Mouse (Mus musculus) heart, postnatal 0 days (tissue): Measurements from ENCODE around the gene Amigo1. TPM values are rescaled to one million over a fixed set of nuclear protein-coding genes. Genes with fewer than 3 reads are reported as not detected.

Experiments used
- ATAC-seq: fragments of 200-750 bp; cut with Nextera tagmentation; 2 replicates; pipeline ENCODE4 v1.8.0; 2017; ENCODE audit warnings: low read depth, moderate number of reproducible peaks, moderate library complexity; ENCODE audit not compliant: insufficient read depth
- DNase-seq: peaks from one replicate; pipeline ENCODE4 v3.0.0-alpha.2; 2016; ENCODE audit warnings: low spot score
- H3K27ac ChIP-seq: fragments of 300-500 bp; sonication (generic); 2 replicates; pipeline ENCODE4 v1.5.1; 2014; ENCODE audit warnings: low read depth, mild to moderate bottlenecking
- H3K27me3 ChIP-seq: fragments of 300-500 bp; sonication (generic); 2 replicates; pipeline ENCODE4 v1.6.1; 2014; ENCODE audit warnings: low read length, mixed read lengths; ENCODE audit not compliant: control insufficient read depth, insufficient read depth
- H3K36me3 ChIP-seq: fragments of 300-500 bp; sonication (generic); replicated peaks from 2 replicates; pipeline ENCODE4 v1.6.1; 2014; ENCODE audit warnings: low read length, mixed read lengths; ENCODE audit not compliant: control insufficient read depth, insufficient read depth
- H3K4me1 ChIP-seq: fragments of 300-500 bp; sonication (generic); 2 replicates; pipeline ENCODE4 v1.6.1; 2014; ENCODE audit warnings: antibody characterized with exemption; ENCODE audit not compliant: control insufficient read depth, insufficient read depth
- H3K4me2 ChIP-seq: fragments of 300-500 bp; sonication (generic); 2 replicates; pipeline ENCODE4 v1.6.1; 2014; ENCODE audit warnings: low read depth, mild to moderate bottlenecking, low read length, moderate library complexity
- H3K4me3 ChIP-seq: fragments of 300-500 bp; sonication (generic); 2 replicates; pipeline ENCODE4 v1.5.1; 2014; ENCODE audit warnings: low read depth, low read length
- H3K9ac ChIP-seq: fragments of 300-500 bp; sonication (generic); replicated peaks from 2 replicates; pipeline ENCODE4 v1.6.1; 2014; ENCODE audit warnings: low read depth, low read length, mixed read lengths
- H3K9me3 ChIP-seq: fragments of 300-500 bp; sonication (generic); replicated peaks from 2 replicates; pipeline ENCODE4 v1.6.1; 2016; ENCODE audit warnings: low read length; ENCODE audit not compliant: control insufficient read depth
- CTCF ChIP-seq: IDR thresholded peaks from 2 replicates; pipeline ENCODE4 v1.5.1; 2016; ENCODE audit warnings: antibody characterized with exemption, control low read depth, low read depth
- EP300 ChIP-seq: IDR thresholded peaks from 2 replicates; pipeline ENCODE4 v1.6.1; 2016; ENCODE audit warnings: antibody characterized with exemption, low read depth
- WGBS: fragments of 180-500 bp; shearing (Covaris S2); extraction: QIAGEN DNeasy Blood & Tissue Kit; methylation state at CpG from one replicate; pipeline ENCODE4 v1.1.7; 2014; 5-methylcytosine and 5-hydroxymethylcytosine counted together
- polyA plus RNA-seq: library from polyadenylated mRNA; unstranded; fragments of >200 nt; fragmentation: Nextera tagmentation; extraction: Ambion mirVana; gene quantifications from 2 replicates; pipeline ENCODE4 v1.2.1, GENCODE M21; 2015
- total RNA-seq: library from RNA; depleted of rRNA; stranded (reverse); fragments of >200 nt; gene quantifications from 2 replicates; pipeline ENCODE4 v1.2.3, GENCODE M21; 2014; ENCODE audit warnings: low replicate concordance

Amigo1 gene
- total and polyA plus RNA-seq, 2 experiments from 2014 or later = 3.8 to 11.9 TPM

GRCm38 (mm10) chr3:108203212-108203611 is 17.1 kb downstream of the Amigo1 start:
- ATAC-seq (no peak), DNase-seq (no peak)
- no peaks in the 10 kb centered on the region for H3K9me3 ChIP-seq
- no peaks in the 10 kb centered on the region for H3K27me3 ChIP-seq
- TF ChIP-seq CTCF = no peak
- TF ChIP-seq EP300 = no peak
- no peak overlapping the region for H3K9ac ChIP-seq
- H3K4me3 ChIP-seq = no peak overlapping the region
- 91% methylated on average over 13 of the region's 13 CpGs for WGBS
- no peak overlapping the region for H3K27ac ChIP-seq
- H3K4me2 ChIP-seq = no peak overlapping the region
- peaks cover 35% of the 10 kb centered on the region for H3K36me3 ChIP-seq
- H3K4me1 ChIP-seq = no peaks in the 10 kb centered on the region

GRCm38 (mm10) chr3:108203621-108204325 is 17.6 kb downstream of the Amigo1 start:
- Histone ChIP-seq H3K27ac (no peak overlapping the region), H3K9ac (no peak overlapping the region), H3K9me3 (no peaks in the 10 kb centered on the region), H3K4me1 (no peaks in the 10 kb centered on the region), H3K27me3 (no peaks in the 10 kb centered on the region), H3K4me2 (no peak overlapping the region), H3K4me3 (no peak overlapping the region), H3K36me3 (peaks cover 32% of the 10 kb centered on the region)
- ATAC-seq (no peak), DNase-seq (no peak)
- TF ChIP-seq CTCF = peak; percentile 89
- TF ChIP-seq EP300 = no peak
- 77% methylated on average over 11 of the region's 11 CpGs for WGBS

- Histone ChIP-seq H3K27ac (no peak overlapping the region), H3K36me3 (peaks cover 32% of the 10 kb centered on the region), H3K27me3 (no peaks in the 10 kb centered on the region), H3K4me2 (no peak overlapping the region), H3K4me1 (peaks cover 5% of the 10 kb centered on the region), H3K9me3 (no peaks in the 10 kb centered on the region), H3K4me3 (no peak overlapping the region), H3K9ac (no peak overlapping the region)
- ATAC-seq (no peak), DNase-seq (no peak)
- WGBS = 81% methylated on average over 11 of the region's 11 CpGs
- no peak for TF ChIP-seq CTCF
- no peak for TF ChIP-seq EP300
Measured at GRCm38 (mm10) chr3:108204470-108204869, 18.3 kb downstream of the Amigo1 start.

GRCm38 (mm10) chr3:108205601-108206000 is 19.5 kb downstream of the Amigo1 start:
- no peak overlapping the region for H3K4me3 ChIP-seq
- TF ChIP-seq EP300 (no peak), CTCF (no peak)
- H3K27me3 ChIP-seq = no peaks in the 10 kb centered on the region
- no peak overlapping the region for H3K27ac ChIP-seq
- peaks cover 9% of the 10 kb centered on the region for H3K4me1 ChIP-seq
- ATAC-seq (no peak), DNase-seq (no peak)
- H3K9ac ChIP-seq = no peak overlapping the region
- H3K4me2 ChIP-seq = no peak overlapping the region
- WGBS = 88% methylated on average over 8 of the region's 8 CpGs
- H3K36me3 ChIP-seq = peaks cover 32% of the 10 kb centered on the region
- no peaks in the 10 kb centered on the region for H3K9me3 ChIP-seq

GRCm38 (mm10) chr3:108206731-108207375 is 20.7 kb downstream of the Amigo1 start:
- no peak overlapping the region for H3K4me2 ChIP-seq
- 79% methylated on average over 15 of the region's 15 CpGs for WGBS
- H3K27ac ChIP-seq = no peak overlapping the region
- H3K9ac ChIP-seq = no peak overlapping the region
- no peak for TF ChIP-seq EP300
- no peak for TF ChIP-seq CTCF
- peaks cover 13% of the 10 kb centered on the region for H3K4me1 ChIP-seq
- no peak for DNase-seq
- H3K4me3 ChIP-seq = no peak overlapping the region
- no peak for ATAC-seq
- H3K36me3 ChIP-seq = peaks cover 32% of the 10 kb centered on the region
- no peaks in the 10 kb centered on the region for H3K27me3 ChIP-seq
- no peaks in the 10 kb centered on the region for H3K9me3 ChIP-seq

- ATAC-seq (no peak), DNase-seq (no peak)
- Histone ChIP-seq H3K4me1 (peaks cover 13% of the 10 kb centered on the region), H3K9me3 (no peaks in the 10 kb centered on the region), H3K36me3 (peaks cover 21% of the 10 kb centered on the region), H3K27me3 (peaks cover 5% of the 10 kb centered on the region; the same call in 1 of the 2 replicates), H3K9ac (peak overlapping the region; percentile 75; the same call in 1 of the 2 replicates), H3K4me3 (no peak overlapping the region), H3K4me2 (no peak overlapping the region), H3K27ac (no peak overlapping the region)
- WGBS = 76% methylated on average over 3 of the region's 3 CpGs
- TF ChIP-seq CTCF = no peak
- TF ChIP-seq EP300 = no peak
Measured at GRCm38 (mm10) chr3:108209001-108209400, 22.9 kb downstream of the Amigo1 start.
